Mouse (Mus musculus): ENCODE data around the gene Prkd3. TPM values are rescaled to one million over a fixed set of nuclear protein-coding genes. Genes with fewer than 3 reads are reported as not detected.

The Prkd3 gene
- polyA plus RNA-seq, 1 experiment from 2014 or later, result 10.3 TPM

GRCm38 (mm10) chr17:78936466-78937228 lies 84.0 kb downstream of the Prkd3 start, which contains the start of the genes Cebpz and Ndufaf7:
Gene Cebpz (minus strand): TSS chr17:78937066.
Gene Ndufaf7 (plus strand): TSS chr17:78937136.
- H3K9ac ChIP-seq (ENCODE audit: low read depth, low read length), result peak within 1 kb of the TSS; percentile 87
- peaks cover 30% of the 10 kb centered on the region for H3K4me1 ChIP-seq (ENCODE audit: control insufficient read depth, insufficient read depth, low read length)
- under 1% methylated on average over 45 of the region's 45 CpGs for WGBS
- peak within 1 kb of the TSS; percentile 84 for H3K4me2 ChIP-seq (ENCODE audit: low read length)
- no peaks in the 10 kb centered on the region for H3K27me3 ChIP-seq (ENCODE audit: control insufficient read depth, insufficient read depth, low read depth, low read length)
- peaks cover 20% of the 10 kb centered on the region for H3K36me3 ChIP-seq (ENCODE audit: control insufficient read depth, insufficient read depth, low read length)
- peak within 1 kb of the TSS; percentile 90 for H3K4me3 ChIP-seq (ENCODE audit: low read depth, low read length)
- peak within 1 kb of the TSS; percentile 80 for H3K27ac ChIP-seq (ENCODE audit: low read length)
- ATAC-seq, result peak; percentile 100
- H3K9me3 ChIP-seq (replicated peaks; ENCODE audit: control insufficient read depth, low read length, poor library complexity, severe bottlenecking), result no peaks in the 10 kb centered on the region

GRCm38 (mm10) chr17:78935857-78936256 lies 84.8 kb downstream of the Prkd3 start:
- WGBS, result 90% methylated on average over 2 of the region's 2 CpGs
- no peak for ATAC-seq
- no peaks in the 10 kb centered on the region for H3K27me3 ChIP-seq (ENCODE audit: control insufficient read depth, insufficient read depth, low read depth, low read length)
- peak overlapping the region; percentile 90 for H3K4me3 ChIP-seq (ENCODE audit: low read depth, low read length)
- H3K9ac ChIP-seq (ENCODE audit: low read depth, low read length), result peak overlapping the region; percentile 87; the same call in 1 of the 2 replicates
- peaks cover 26% of the 10 kb centered on the region for H3K36me3 ChIP-seq (ENCODE audit: control insufficient read depth, insufficient read depth, low read length)
- no peak overlapping the region for H3K27ac ChIP-seq (ENCODE audit: low read length)
- no peaks in the 10 kb centered on the region for H3K9me3 ChIP-seq (replicated peaks; ENCODE audit: control insufficient read depth, low read length, poor library complexity, severe bottlenecking)
- H3K4me2 ChIP-seq (ENCODE audit: low read length), result peak overlapping the region; percentile 84
- H3K4me1 ChIP-seq (ENCODE audit: control insufficient read depth, insufficient read depth, low read length), result peaks cover 30% of the 10 kb centered on the region

GRCm38 (mm10) chr17:78917696-78918095 lies 102.9 kb downstream of the Prkd3 start:
- Histone ChIP-seq H3K27ac (ENCODE audit: low read length) (no peak overlapping the region), H3K9me3 (replicated peaks; ENCODE audit: control insufficient read depth, low read length, poor library complexity, severe bottlenecking) (no peaks in the 10 kb centered on the region), H3K4me2 (ENCODE audit: low read length) (peak overlapping the region; percentile 88), H3K4me3 (ENCODE audit: low read depth, low read length) (peak overlapping the region; percentile 75; the same call in 1 of the 2 replicates), H3K4me1 (ENCODE audit: control insufficient read depth, insufficient read depth, low read length) (peaks cover 13% of the 10 kb centered on the region), H3K9ac (ENCODE audit: low read depth, low read length) (no peak overlapping the region), H3K27me3 (ENCODE audit: control insufficient read depth, insufficient read depth, low read depth, low read length) (no peaks in the 10 kb centered on the region), H3K36me3 (ENCODE audit: control insufficient read depth, insufficient read depth, low read length) (peaks cover 15% of the 10 kb centered on the region)
- 42% methylated on average over 6 of the region's 6 CpGs for WGBS
- no peak for ATAC-seq

- Histone ChIP-seq H3K36me3 (ENCODE audit: control insufficient read depth, insufficient read depth, low read length) (peaks cover 15% of the 10 kb centered on the region), H3K9ac (ENCODE audit: low read depth, low read length) (peak overlapping the region; percentile 85), H3K27me3 (ENCODE audit: control insufficient read depth, insufficient read depth, low read depth, low read length) (no peaks in the 10 kb centered on the region), H3K4me2 (ENCODE audit: low read length) (peak overlapping the region; percentile 88), H3K27ac (ENCODE audit: low read length) (peak overlapping the region; percentile 88), H3K4me1 (ENCODE audit: control insufficient read depth, insufficient read depth, low read length) (peaks cover 13% of the 10 kb centered on the region), H3K9me3 (replicated peaks; ENCODE audit: control insufficient read depth, low read length, poor library complexity, severe bottlenecking) (no peaks in the 10 kb centered on the region), H3K4me3 (ENCODE audit: low read depth, low read length) (peak overlapping the region; percentile 75)
- ATAC-seq, result peak; percentile 16
- 4% methylated on average over 11 of the region's 11 CpGs for WGBS
These were observed 103.7 kb downstream of the Prkd3 start for GRCm38 (mm10) chr17:78916899-78917298.

- Histone ChIP-seq H3K9me3 (replicated peaks; ENCODE audit: control insufficient read depth, low read length, poor library complexity, severe bottlenecking) (no peaks in the 10 kb centered on the region), H3K27me3 (ENCODE audit: control insufficient read depth, insufficient read depth, low read depth, low read length) (no peaks in the 10 kb centered on the region), H3K4me2 (ENCODE audit: low read length) (peak within 1 kb of the TSS; percentile 88), H3K4me1 (ENCODE audit: control insufficient read depth, insufficient read depth, low read length) (peaks cover 13% of the 10 kb centered on the region), H3K36me3 (ENCODE audit: control insufficient read depth, insufficient read depth, low read length) (peaks cover 10% of the 10 kb centered on the region), H3K27ac (ENCODE audit: low read length) (peak within 1 kb of the TSS; percentile 88), H3K4me3 (ENCODE audit: low read depth, low read length) (peak within 1 kb of the TSS; percentile 75), H3K9ac (ENCODE audit: low read depth, low read length) (peak within 1 kb of the TSS; percentile 85)
- 0% methylated on average over 37 of the region's 37 CpGs for WGBS
- ATAC-seq, result peak; percentile 97
These were observed 104.2 kb downstream of the Prkd3 start, which contains the start of gene Cebpzos for GRCm38 (mm10) chr17:78916369-78916813. Gene Cebpzos (plus strand): TSS chr17:78916500.

- Histone ChIP-seq H3K27ac (ENCODE audit: low read length) (peak overlapping the region; percentile 88), H3K4me3 (ENCODE audit: low read depth, low read length) (peak overlapping the region; percentile 75), H3K9ac (ENCODE audit: low read depth, low read length) (peak overlapping the region; percentile 85), H3K9me3 (replicated peaks; ENCODE audit: control insufficient read depth, low read length, poor library complexity, severe bottlenecking) (no peaks in the 10 kb centered on the region), H3K27me3 (ENCODE audit: control insufficient read depth, insufficient read depth, low read depth, low read length) (no peaks in the 10 kb centered on the region), H3K36me3 (ENCODE audit: control insufficient read depth, insufficient read depth, low read length) (peaks cover 5% of the 10 kb centered on the region), H3K4me2 (ENCODE audit: low read length) (peak overlapping the region; percentile 88), H3K4me1 (ENCODE audit: control insufficient read depth, insufficient read depth, low read length) (peaks cover 13% of the 10 kb centered on the region)
- 52% methylated on average over 6 of the region's 6 CpGs for WGBS
- peak; percentile 44 for ATAC-seq
These were observed 104.8 kb downstream of the Prkd3 start for GRCm38 (mm10) chr17:78915772-78916171.

- Histone ChIP-seq H3K9me3 (replicated peaks; ENCODE audit: control insufficient read depth, low read length, poor library complexity, severe bottlenecking) (no peaks in the 10 kb centered on the region), H3K27ac (ENCODE audit: low read length) (no peak overlapping the region), H3K9ac (ENCODE audit: low read depth, low read length) (no peak overlapping the region), H3K4me1 (ENCODE audit: control insufficient read depth, insufficient read depth, low read length) (peaks cover 13% of the 10 kb centered on the region), H3K27me3 (ENCODE audit: control insufficient read depth, insufficient read depth, low read depth, low read length) (no peaks in the 10 kb centered on the region), H3K4me3 (ENCODE audit: low read depth, low read length) (no peak overlapping the region), H3K4me2 (ENCODE audit: low read length) (no peak overlapping the region), H3K36me3 (ENCODE audit: control insufficient read depth, insufficient read depth, low read length) (no peaks in the 10 kb centered on the region)
- no peak for ATAC-seq
- WGBS, result 79% methylated on average over 3 of the region's 3 CpGs
These were observed 106.7 kb downstream of the Prkd3 start for GRCm38 (mm10) chr17:78913921-78914320.

GRCm38 (mm10) chr17:78912861-78913281 lies 107.7 kb downstream of the Prkd3 start:
- H3K9ac ChIP-seq (ENCODE audit: low read depth, low read length), result 0 out of 2 replicates have a peak overlapping the region, but pooled peaks have one; percentile 43
- H3K27ac ChIP-seq (ENCODE audit: low read length), result no peak overlapping the region
- WGBS, result 29% methylated on average over 6 of the region's 6 CpGs

GRCm38 (mm10) chr17:78909374-78909773 lies 111.2 kb downstream of the Prkd3 start:
- 86% methylated on average over 2 of the region's 2 CpGs for WGBS
- no peaks in the 10 kb centered on the region for H3K4me1 ChIP-seq (ENCODE audit: control insufficient read depth, insufficient read depth, low read length)
- ATAC-seq, result no peak

More at GRCm38 (mm10) chr17:78912861-78913281, 107.7 kb downstream of the Prkd3 start:
- Histone ChIP-seq H3K27me3 (ENCODE audit: control insufficient read depth, insufficient read depth, low read depth, low read length) (no peaks in the 10 kb centered on the region), H3K4me2 (ENCODE audit: low read length) (peak overlapping the region; percentile 47), H3K4me1 (ENCODE audit: control insufficient read depth, insufficient read depth, low read length) (peaks cover 13% of the 10 kb centered on the region), H3K9me3 (replicated peaks; ENCODE audit: control insufficient read depth, low read length, poor library complexity, severe bottlenecking) (no peaks in the 10 kb centered on the region), H3K36me3 (ENCODE audit: control insufficient read depth, insufficient read depth, low read length) (no peaks in the 10 kb centered on the region), H3K4me3 (ENCODE audit: low read depth, low read length) (peak overlapping the region; percentile 38)
- ATAC-seq, result peak; percentile 56

More at GRCm38 (mm10) chr17:78909374-78909773, 111.2 kb downstream of the Prkd3 start:
- no peak overlapping the region for H3K4me2 ChIP-seq (ENCODE audit: low read length)
- no peaks in the 10 kb centered on the region for H3K9me3 ChIP-seq (replicated peaks; ENCODE audit: control insufficient read depth, low read length, poor library complexity, severe bottlenecking)
- no peak overlapping the region for H3K27ac ChIP-seq (ENCODE audit: low read length)
- H3K9ac ChIP-seq (ENCODE audit: low read depth, low read length), result no peak overlapping the region
- no peaks in the 10 kb centered on the region for H3K36me3 ChIP-seq (ENCODE audit: control insufficient read depth, insufficient read depth, low read length)
- no peak overlapping the region for H3K4me3 ChIP-seq (ENCODE audit: low read depth, low read length)
- no peaks in the 10 kb centered on the region for H3K27me3 ChIP-seq (ENCODE audit: control insufficient read depth, insufficient read depth, low read depth, low read length)
